Mouse (Mus musculus) hindbrain, embryonic 16.5 days (tissue): ENCODE measurements around the gene Rnf214. TPM values are rescaled to one million over a fixed set of nuclear protein-coding genes. Genes with fewer than 3 reads are reported as not detected.
"Not testable (repeated sequence)": the region's sequence is repeated elsewhere in the genome, so short reads cannot be mapped to it uniquely, and the experiment has no call there.

ENCODE experiments used
- ATAC-seq: fragments of 200-750 bp; cut with Nextera tagmentation; 2 replicates; pipeline ENCODE4 v1.8.0; 2017; ENCODE audit warnings: moderate TSS enrichment, moderate library complexity
- H3K27ac ChIP-seq: fragments of 300-500 bp; sonication (generic); 2 replicates; pipeline ENCODE4 v1.5.1; 2014; ENCODE audit warnings: low read depth, mild to moderate bottlenecking, control low read depth, low read length, moderate library complexity
- H3K27me3 ChIP-seq: fragments of 300-500 bp; sonication (generic); replicated peaks from 2 replicates; pipeline ENCODE4 v1.6.1; 2014; ENCODE audit warnings: low read length; ENCODE audit not compliant: control insufficient read depth, insufficient read depth
- H3K36me3 ChIP-seq: fragments of 300-500 bp; sonication (generic); 2 replicates; pipeline ENCODE4 v1.6.1; 2014; ENCODE audit warnings: mild to moderate bottlenecking, low read length, moderate library complexity, mixed read lengths; ENCODE audit not compliant: control insufficient read depth, insufficient read depth
- H3K4me1 ChIP-seq: fragments of 300-500 bp; sonication (generic); 2 replicates; pipeline ENCODE4 v1.6.1; 2014; ENCODE audit warnings: low read depth, low read length; ENCODE audit not compliant: control insufficient read depth, insufficient read depth
- H3K4me2 ChIP-seq: fragments of 300-500 bp; sonication (generic); 2 replicates; pipeline ENCODE4 v1.6.1; 2014; ENCODE audit warnings: mild to moderate bottlenecking, low read length, control low read depth, moderate library complexity
- H3K4me3 ChIP-seq: fragments of 300-500 bp; sonication (generic); 2 replicates; pipeline ENCODE4 v1.5.1; 2014; ENCODE audit warnings: mild to moderate bottlenecking, low read length, control low read depth, moderate library complexity
- H3K9ac ChIP-seq: fragments of 300-500 bp; sonication (generic); 2 replicates; pipeline ENCODE4 v1.6.1; 2014; ENCODE audit warnings: low read depth, mild to moderate bottlenecking, control low read depth, low read length, moderate library complexity
- H3K9me3 ChIP-seq: fragments of 300-500 bp; sonication (generic); 2 replicates; pipeline ENCODE4 v1.6.1; 2014; ENCODE audit warnings: mild to moderate bottlenecking, low read length, moderate library complexity; ENCODE audit not compliant: control insufficient read depth
- WGBS: fragments of 180-500 bp; shearing (Covaris S2); extraction: QIAGEN DNeasy Blood & Tissue Kit; methylation state at CpG from one replicate; pipeline ENCODE4 v1.1.7; 2014; 5-methylcytosine and 5-hydroxymethylcytosine counted together
- polyA plus RNA-seq: library from polyadenylated mRNA; unstranded; fragments of >200 nt; fragmentation: Nextera tagmentation; extraction: Ambion mirVana; gene quantifications from 2 replicates; pipeline ENCODE4 v1.2.1, GENCODE M21; 2015

Rnf214 gene
- polyA plus RNA-seq, 1 experiment from 2014 or later = 79.7 TPM

GRCm38 (mm10) chr9:45846176-45846575 lies 60.5 kb downstream of the Rnf214 start:
- not testable (repeated sequence) for H3K4me2 ChIP-seq, H3K9ac ChIP-seq, H3K36me3 ChIP-seq, H3K4me3 ChIP-seq, H3K27me3 ChIP-seq, H3K27ac ChIP-seq, H3K9me3 ChIP-seq, ATAC-seq
- peaks cover 33% of the 10 kb centered on the region for H3K4me1 ChIP-seq
- 67% methylated on average over 2 of the region's 2 CpGs for WGBS

- no peak for ATAC-seq
- no peak overlapping the region for H3K4me2 ChIP-seq
- H3K9ac ChIP-seq = no peak overlapping the region
- no peak overlapping the region for H3K4me3 ChIP-seq
- no peaks in the 10 kb centered on the region for H3K36me3 ChIP-seq
- no peaks in the 10 kb centered on the region for H3K9me3 ChIP-seq
- WGBS = 66% methylated on average over 3 of the region's 3 CpGs
- no peaks in the 10 kb centered on the region for H3K27me3 ChIP-seq
- no peak overlapping the region for H3K27ac ChIP-seq
- peaks cover 33% of the 10 kb centered on the region for H3K4me1 ChIP-seq
These were observed 61.2 kb downstream of the Rnf214 start for GRCm38 (mm10) chr9:45845541-45845940.

GRCm38 (mm10) chr9:45843780-45844179 lies 62.9 kb downstream of the Rnf214 start:
- Histone ChIP-seq H3K9me3 (no peaks in the 10 kb centered on the region), H3K27ac (no peak overlapping the region), H3K9ac (no peak overlapping the region), H3K36me3 (no peaks in the 10 kb centered on the region), H3K4me1 (peaks cover 35% of the 10 kb centered on the region), H3K4me3 (no peak overlapping the region), H3K27me3 (no peaks in the 10 kb centered on the region), H3K4me2 (no peak overlapping the region)
- no peak for ATAC-seq
- WGBS = 88% methylated on average over 1 of the region's 1 CpGs

GRCm38 (mm10) chr9:45843007-45843406 lies 63.7 kb downstream of the Rnf214 start:
- no peaks in the 10 kb centered on the region for H3K36me3 ChIP-seq
- no peaks in the 10 kb centered on the region for H3K27me3 ChIP-seq
- H3K9me3 ChIP-seq = no peaks in the 10 kb centered on the region
- H3K4me1 ChIP-seq = peaks cover 35% of the 10 kb centered on the region
- ATAC-seq = no peak
- no peak overlapping the region for H3K27ac ChIP-seq
- no peak overlapping the region for H3K4me2 ChIP-seq
- H3K4me3 ChIP-seq = no peak overlapping the region
- 77% methylated on average over 5 of the region's 5 CpGs for WGBS
- no peak overlapping the region for H3K9ac ChIP-seq

GRCm38 (mm10) chr9:45841458-45841857 lies 65.3 kb downstream of the Rnf214 start:
- Histone ChIP-seq H3K4me2 (peak overlapping the region; percentile 96), H3K4me1 (peaks cover 35% of the 10 kb centered on the region), H3K9ac (no peak overlapping the region), H3K9me3 (no peaks in the 10 kb centered on the region), H3K36me3 (no peaks in the 10 kb centered on the region), H3K27me3 (no peaks in the 10 kb centered on the region), H3K4me3 (no peak overlapping the region), H3K27ac (no peak overlapping the region)
- 77% methylated on average over 6 of the region's 6 CpGs for WGBS
- no peak for ATAC-seq

- Histone ChIP-seq H3K9me3 (no peaks in the 10 kb centered on the region), H3K4me3 (peak overlapping the region; percentile 90), H3K9ac (peak overlapping the region; percentile 97), H3K36me3 (no peaks in the 10 kb centered on the region), H3K27me3 (no peaks in the 10 kb centered on the region), H3K27ac (no peak overlapping the region), H3K4me2 (peak overlapping the region; percentile 96), H3K4me1 (peaks cover 35% of the 10 kb centered on the region)
- no peak for ATAC-seq
- 85% methylated on average over 5 of the region's 5 CpGs for WGBS
These were observed 66.4 kb downstream of the Rnf214 start for GRCm38 (mm10) chr9:45840331-45840730.

- Histone ChIP-seq H3K4me3 (peak overlapping the region; percentile 90), H3K9ac (peak overlapping the region; percentile 97), H3K27ac (no peak overlapping the region), H3K27me3 (no peaks in the 10 kb centered on the region), H3K9me3 (no peaks in the 10 kb centered on the region), H3K4me1 (peaks cover 35% of the 10 kb centered on the region), H3K4me2 (peak overlapping the region; percentile 96), H3K36me3 (no peaks in the 10 kb centered on the region)
- WGBS = 80% methylated on average over 7 of the region's 7 CpGs
- ATAC-seq = no peak
These were observed 66.8 kb downstream of the Rnf214 start for GRCm38 (mm10) chr9:45839982-45840300.

GRCm38 (mm10) chr9:45839139-45839981 lies 67.4 kb downstream of the Rnf214 start:
- H3K4me3 ChIP-seq = peak overlapping the region; percentile 90
- H3K4me1 ChIP-seq = peaks cover 35% of the 10 kb centered on the region
- H3K36me3 ChIP-seq = no peaks in the 10 kb centered on the region
- WGBS = 17% methylated on average over 17 of the region's 17 CpGs
- H3K4me2 ChIP-seq = peak overlapping the region; percentile 96
- ATAC-seq = peak; percentile 14; the same call in 1 of the 2 replicates
- H3K27ac ChIP-seq = peak overlapping the region; percentile 5; the same call in 1 of the 2 replicates
- peak overlapping the region; percentile 97 for H3K9ac ChIP-seq
- H3K9me3 ChIP-seq = no peaks in the 10 kb centered on the region
- H3K27me3 ChIP-seq = no peaks in the 10 kb centered on the region

- peak within 1 kb of the TSS; percentile 96 for H3K4me2 ChIP-seq
- H3K9ac ChIP-seq = peak within 1 kb of the TSS; percentile 97
- WGBS = 0% methylated on average over 35 of the region's 40 CpGs
- peak within 1 kb of the TSS; percentile 90 for H3K4me3 ChIP-seq
- no peaks in the 10 kb centered on the region for H3K36me3 ChIP-seq
- H3K27ac ChIP-seq = peak within 1 kb of the TSS; percentile 82
- H3K27me3 ChIP-seq = no peaks in the 10 kb centered on the region
- no peaks in the 10 kb centered on the region for H3K9me3 ChIP-seq
- H3K4me1 ChIP-seq = peaks cover 35% of the 10 kb centered on the region
- peak; percentile 92 for ATAC-seq
These were observed 68.1 kb downstream of the Rnf214 start, which contains the start of gene Bace1 for GRCm38 (mm10) chr9:45838434-45839138. TSS of gene Bace1 (plus strand) at chr9:45838580.
